Mouse (Mus musculus) activated CD4-positive, CD25-positive, alpha-beta regulatory T cell, adult 9 weeks (primary cell): ENCODE measurements around the gene Abca12. TPM values are rescaled to one million over a fixed set of nuclear protein-coding genes. Genes with fewer than 3 reads are reported as not detected.

Experiments
- polyA plus RNA-seq: library from polyadenylated mRNA; unstranded; fragments of 100-300 nt; shearing (Covaris generic); gene quantifications from one replicate; pipeline ENCODE4 v1.2.1, GENCODE M21; 2017

Abca12 gene
- polyA plus RNA-seq = not detected

DNA sequence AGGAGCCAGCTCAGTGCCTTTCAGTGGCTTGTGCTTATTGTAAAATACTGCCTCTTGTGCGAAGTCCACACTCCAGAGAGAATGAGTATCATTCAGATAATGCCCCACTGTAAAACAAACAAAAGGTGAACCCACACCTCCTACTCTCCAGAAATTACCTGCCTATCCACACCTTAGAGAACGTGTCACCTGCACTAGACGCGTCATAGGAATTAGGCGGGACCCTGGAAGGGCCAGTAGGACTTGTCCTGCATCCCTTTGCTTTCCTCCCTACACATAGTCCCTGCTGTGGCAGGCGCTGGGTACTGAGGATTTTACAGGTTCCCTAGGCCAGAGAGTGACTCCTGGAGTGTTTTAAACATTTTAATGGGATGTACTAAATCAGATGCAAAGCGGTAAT, at the start of gene Abca12:
TSS of gene Abca12 (minus strand) at position 101 of the 400 bp plus-strand sequence.

Other genes with a start within 250 kb of the Abca12 start
- 31.0 TPM for gene Atic, start 142.2 kb upstream of the Abca12 start, polyA plus RNA-seq
- 0.37 TPM for gene Fn1, start 238.3 kb upstream of the Abca12 start, polyA plus RNA-seq